Mouse (Mus musculus) cerebellum, adult 18-20 months (tissue): Measurements from ENCODE around the gene Ebf3.

ENCODE experiments used
- DNase-seq, 2 experiments: peaks; one replicate each; pipeline ENCODE4 v3.0.0; 2021

Ebf3 gene

GRCm38 (mm10) chr7:137197118-137198030, 116.9 kb downstream of the Ebf3 start:
- DNase-seq = peak in 1 of 2 experiments; percentile 19

DNA sequence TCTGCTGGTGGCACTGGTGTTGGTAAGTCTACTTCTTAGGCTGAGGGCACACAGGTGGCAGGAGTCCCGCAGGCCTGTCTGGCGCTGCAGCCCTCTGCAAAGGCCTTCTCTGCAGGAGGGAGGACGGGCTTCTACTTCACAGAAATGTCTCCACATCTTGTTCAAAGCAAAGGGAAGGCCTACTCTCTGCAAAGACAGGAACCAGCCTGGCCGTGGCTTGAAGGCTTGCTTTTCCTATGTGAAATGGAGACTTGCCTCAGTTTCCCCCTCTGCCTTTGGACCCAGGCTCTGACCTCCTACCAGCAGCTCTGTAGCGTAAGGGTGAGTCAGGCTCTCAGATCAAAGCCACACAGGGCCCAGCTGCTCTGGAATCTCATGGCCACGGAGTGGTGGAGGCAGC, 117.7 kb downstream of the Ebf3 start:
- DNase-seq = no peak

DNA sequence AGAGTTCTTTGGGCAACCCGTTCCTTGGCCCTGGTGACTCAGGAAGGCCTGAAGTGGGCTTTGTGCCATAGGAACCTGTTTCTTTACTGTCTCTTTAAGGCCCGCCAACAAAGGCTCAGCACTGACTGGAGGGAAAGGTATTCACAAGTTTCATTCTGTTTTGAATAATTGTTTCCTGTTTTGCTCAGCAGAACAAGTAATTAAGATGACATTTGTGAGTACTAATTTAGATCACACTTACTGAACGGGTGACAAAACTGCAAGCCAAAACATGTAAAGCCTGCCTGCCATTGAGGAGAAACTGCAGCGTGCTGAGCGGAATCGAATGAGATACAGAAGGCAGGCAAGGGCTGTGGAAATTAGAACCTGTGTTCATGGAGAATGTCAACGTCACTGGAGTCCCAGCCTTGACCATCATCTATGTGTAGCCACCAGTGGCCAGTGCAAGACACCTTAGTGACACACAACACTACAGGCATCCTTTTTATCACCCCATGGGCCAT, 121.4 kb downstream of the Ebf3 start:
- DNase-seq = no peak

- no peak for DNase-seq
Observed at GRCm38 (mm10) chr7:137191889-137192288, 122.4 kb downstream of the Ebf3 start.

DNA sequence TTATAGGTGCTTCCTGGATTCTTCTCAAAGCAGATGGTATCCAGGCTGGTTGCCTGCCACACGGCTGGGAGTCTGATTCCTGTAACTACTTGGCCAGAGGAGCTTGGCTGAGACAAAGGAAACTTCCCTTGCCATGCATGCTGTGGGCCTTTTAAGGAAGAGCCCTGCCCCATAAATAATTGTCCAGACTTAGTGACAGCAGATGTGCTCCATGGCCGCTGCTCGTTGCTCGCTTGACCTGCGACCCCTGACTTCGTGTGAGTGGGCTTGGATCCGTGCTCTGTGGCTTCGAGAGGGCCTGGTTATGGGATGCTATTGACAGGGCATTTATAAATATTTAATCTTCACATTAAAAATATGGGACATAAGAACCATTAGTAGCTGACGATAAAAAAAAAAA, 142.0 kb downstream of the Ebf3 start:
- DNase-seq = peak in 1 of 2 experiments; percentile 9

- DNase-seq = no peak
Observed at GRCm38 (mm10) chr7:137159086-137159485, 155.2 kb downstream of the Ebf3 start.

DNA sequence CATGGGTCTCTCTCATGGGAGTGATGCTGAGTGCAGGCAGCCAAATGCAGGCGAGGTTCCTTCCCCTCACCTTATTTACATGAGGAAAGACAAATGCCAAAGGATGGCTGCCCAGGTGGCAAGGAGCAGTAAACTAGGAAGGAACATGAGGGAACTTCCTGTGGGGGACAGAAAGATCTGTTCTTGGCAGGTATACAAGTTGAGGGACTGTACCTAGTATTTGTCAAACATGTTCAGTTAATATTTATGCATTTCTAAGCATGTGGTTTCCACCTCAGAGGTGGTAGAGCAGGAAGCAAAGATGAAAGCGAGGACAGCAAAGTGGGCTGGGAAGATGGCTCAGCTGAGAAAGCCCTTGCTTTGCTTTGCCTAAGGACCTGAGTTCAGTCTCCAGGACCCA, 159.6 kb downstream of the Ebf3 start:
- no peak for DNase-seq

- DNase-seq = no peak
Observed at GRCm38 (mm10) chr7:137151854-137152253, 162.4 kb downstream of the Ebf3 start.

- peak in 1 of 2 experiments; percentile 19 for DNase-seq
Observed at GRCm38 (mm10) chr7:137147101-137147500, 167.1 kb downstream of the Ebf3 start.
